Mouse (Mus musculus) liver, embryonic 14.5 days (tissue): ENCODE measurements around the gene Slc35f3. TPM values are rescaled to one million over a fixed set of nuclear protein-coding genes. Genes with fewer than 3 reads are reported as not detected.
"Not testable (repeated sequence)": the region's sequence is repeated elsewhere in the genome, so short reads cannot be mapped to it uniquely, and the experiment has no call there.

Experiments
- ATAC-seq: fragments of 200-750 bp; cut with Nextera tagmentation; 2 replicates; pipeline ENCODE4 v1.8.0; 2017; ENCODE audit warnings: moderate number of reproducible peaks, mild to moderate bottlenecking, moderate library complexity; ENCODE audit not compliant: insufficient read depth
- DNase-seq, 3 experiments: peaks; one replicate each; pipeline ENCODE4 v3.0.0-alpha.2; 2012 to 2013; ENCODE audit warnings: low read depth in 3 of 3, low spot score in 3 of 3
- H3K27ac ChIP-seq: fragments of 300-500 bp; sonication (generic); 2 replicates; pipeline ENCODE4 v1.5.1; 2014; ENCODE audit warnings: moderate library complexity, mild to moderate bottlenecking, control low read depth, inconsistent platforms
- H3K27me3 ChIP-seq: fragments of 300-500 bp; sonication (generic); 2 replicates; pipeline ENCODE4 v1.6.1; 2014; ENCODE audit warnings: mild to moderate bottlenecking, low read length, moderate library complexity; ENCODE audit not compliant: control insufficient read depth, insufficient read depth
- H3K36me3 ChIP-seq: fragments of 300-500 bp; sonication (generic); replicated peaks from 2 replicates; pipeline ENCODE4 v1.6.1; 2014; ENCODE audit warnings: low read depth; ENCODE audit not compliant: control insufficient read depth, insufficient read depth
- H3K4me1 ChIP-seq, 2 experiments: fragments of 200-500 bp in 1 of 2; fragments of 300-500 bp in 1 of 2; sonication (generic) in 1 of 2; replicated peaks; 2 replicates each; pipeline ENCODE4 v1.6.1; 2012 to 2014; ENCODE audit warnings: antibody characterized with exemption in 1 of 2, inconsistent platforms in 1 of 2, low read length in 1 of 2; ENCODE audit not compliant: control insufficient read depth in 2 of 2, insufficient read depth in 2 of 2
- H3K4me2 ChIP-seq: fragments of 300-500 bp; sonication (generic); 2 replicates; pipeline ENCODE4 v1.6.1; 2014; ENCODE audit warnings: low read depth, mild to moderate bottlenecking, control low read depth, moderate library complexity
- H3K4me3 ChIP-seq, 2 experiments: fragments of 200-500 bp in 1 of 2; fragments of 300-500 bp in 1 of 2; sonication (generic) in 1 of 2; 2 replicates each; pipeline ENCODE4 v1.5.1; 2012 to 2014; ENCODE audit warnings: low read depth in 2 of 2, low read length in 2 of 2, mild to moderate bottlenecking in 2 of 2, control low read depth in 1 of 2, inconsistent platforms in 1 of 2, moderate library complexity in 1 of 2; ENCODE audit not compliant: insufficient read depth in 1 of 2
- H3K9ac ChIP-seq: fragments of 300-500 bp; sonication (generic); replicated peaks from 2 replicates; pipeline ENCODE4 v1.6.1; 2014; ENCODE audit warnings: mild to moderate bottlenecking, control low read depth, moderate library complexity
- H3K9me3 ChIP-seq: fragments of 300-500 bp; sonication (generic); 2 replicates; pipeline ENCODE4 v1.6.1; 2016; ENCODE audit warnings: low read length, mixed read lengths; ENCODE audit not compliant: control insufficient read depth
- CTCF ChIP-seq: IDR thresholded peaks from 2 replicates; pipeline ENCODE4 v1.5.1; 2016; ENCODE audit warnings: antibody characterized with exemption, low read depth, control low read depth
- EP300 ChIP-seq: IDR thresholded peaks from 2 replicates; pipeline ENCODE4 v1.6.1; 2016; ENCODE audit warnings: antibody characterized with exemption, low read depth
- WGBS: fragments of 180-500 bp; shearing (Covaris S2); extraction: QIAGEN DNeasy Blood & Tissue Kit; methylation state at CpG from one replicate; pipeline ENCODE4 v1.1.7; 2014; ENCODE audit not compliant: insufficient replicate concordance; 5-methylcytosine and 5-hydroxymethylcytosine counted together
- polyA plus RNA-seq, 2 experiments: library from polyadenylated mRNA; depleted of rRNA in 1 of 2; stranded (reverse) in 1 of 2; unstranded in 1 of 2; fragments of >200 nt; fragmentation: Nextera tagmentation in 1 of 2; extraction: Ambion mirVana in 1 of 2; gene quantifications; 2 replicates each; pipeline versions ENCODE4 v1.2.1 to v1.2.3; 2012 to 2014

Slc35f3 gene
- polyA plus RNA-seq, 2 experiments, result not detected

DNA sequence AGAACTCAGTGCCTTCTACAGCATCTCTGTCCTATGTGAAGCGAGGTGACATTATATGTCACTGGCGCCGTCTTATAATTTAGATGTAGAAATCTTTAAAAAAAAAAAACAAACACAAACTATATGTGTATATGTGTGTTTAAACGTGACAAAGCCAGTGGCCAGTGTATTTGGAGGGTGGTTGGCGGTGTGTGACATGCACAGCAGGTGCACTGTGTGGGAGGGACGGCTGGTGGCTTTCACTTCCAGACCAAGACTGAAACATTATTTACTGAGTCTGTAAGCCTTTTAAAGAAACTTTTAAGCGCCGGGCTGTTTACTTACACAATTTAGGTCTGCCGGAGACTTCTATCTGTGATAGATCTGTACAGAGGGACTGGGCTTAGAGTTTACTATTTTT, 97.0 kb downstream of the Slc35f3 start:
- no peak for DNase-seq
- TF ChIP-seq CTCF (no peak), EP300 (no peak)
- Histone ChIP-seq H3K4me1 (no peaks in the 10 kb centered on the region), H3K4me2 (no peak overlapping the region), H3K27ac (no peak overlapping the region), H3K4me3 (no peak overlapping the region), H3K9me3 (no peaks in the 10 kb centered on the region), H3K27me3 (no peaks in the 10 kb centered on the region), H3K36me3 (no peaks in the 10 kb centered on the region), H3K9ac (no peak overlapping the region)
- no peak for ATAC-seq
- 66% methylated on average over 9 of the region's 9 CpGs for WGBS

DNA sequence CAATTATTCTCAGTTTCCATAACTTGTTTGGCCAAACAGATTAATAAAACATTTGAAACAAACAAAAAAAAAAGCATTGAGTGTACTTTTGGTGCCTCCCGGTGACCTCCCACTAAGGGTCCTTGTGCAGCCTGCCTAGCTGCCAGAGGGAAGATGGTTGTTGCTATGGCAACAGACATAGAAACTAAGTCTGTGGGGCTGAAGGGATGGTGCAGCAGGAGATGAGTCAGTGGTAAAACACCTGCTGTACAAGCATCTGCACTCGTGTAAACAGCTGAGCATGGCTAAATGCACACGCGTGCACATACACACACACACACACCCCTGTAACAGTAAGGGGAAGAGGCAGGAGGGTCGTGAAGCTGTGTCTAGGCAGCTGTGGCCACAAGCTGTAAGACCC, 97.6 kb downstream of the Slc35f3 start:
- Histone ChIP-seq H3K4me3 (no peak overlapping the region), H3K36me3 (no peaks in the 10 kb centered on the region), H3K27ac (no peak overlapping the region), H3K4me1 (no peaks in the 10 kb centered on the region), H3K9me3 (no peaks in the 10 kb centered on the region), H3K9ac (no peak overlapping the region), H3K4me2 (no peak overlapping the region), H3K27me3 (no peaks in the 10 kb centered on the region)
- no peak for DNase-seq
- TF ChIP-seq EP300 (no peak), CTCF (no peak)
- ATAC-seq, result no peak
- WGBS, result 54% methylated on average over 5 of the region's 5 CpGs

DNA sequence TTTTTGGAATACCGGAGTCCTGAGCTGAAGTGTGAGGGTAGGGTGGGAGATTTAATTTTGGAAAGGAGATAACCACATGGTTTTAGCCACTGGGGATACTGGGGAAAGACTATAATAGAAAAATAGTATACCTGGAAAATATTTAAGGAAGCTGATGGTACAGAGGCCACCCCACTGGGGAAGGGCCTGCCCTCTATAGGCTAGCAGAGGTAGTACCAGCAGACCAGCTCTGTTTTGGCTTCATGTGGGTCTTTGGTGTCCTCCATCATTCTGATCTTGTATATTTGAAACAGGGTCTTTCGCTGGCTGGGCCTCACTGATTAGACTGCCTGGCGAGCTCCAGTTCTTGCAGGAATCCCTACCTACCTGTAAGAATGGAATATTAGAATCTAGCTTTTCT, 100.0 kb downstream of the Slc35f3 start:
- no peaks in the 10 kb centered on the region for H3K4me1 ChIP-seq
- ATAC-seq (no peak), DNase-seq (no peak)
- no peak overlapping the region for H3K4me2 ChIP-seq
- H3K27ac ChIP-seq, result no peak overlapping the region
- no peaks in the 10 kb centered on the region for H3K27me3 ChIP-seq
- H3K9ac ChIP-seq, result no peak overlapping the region
- no peaks in the 10 kb centered on the region for H3K9me3 ChIP-seq
- no peak overlapping the region for H3K4me3 ChIP-seq
- peak; percentile 40 for TF ChIP-seq CTCF
- no peak for TF ChIP-seq EP300
- no peaks in the 10 kb centered on the region for H3K36me3 ChIP-seq
- 48% methylated on average over 3 of the region's 3 CpGs for whole genome bisulfite sequencing

DNA sequence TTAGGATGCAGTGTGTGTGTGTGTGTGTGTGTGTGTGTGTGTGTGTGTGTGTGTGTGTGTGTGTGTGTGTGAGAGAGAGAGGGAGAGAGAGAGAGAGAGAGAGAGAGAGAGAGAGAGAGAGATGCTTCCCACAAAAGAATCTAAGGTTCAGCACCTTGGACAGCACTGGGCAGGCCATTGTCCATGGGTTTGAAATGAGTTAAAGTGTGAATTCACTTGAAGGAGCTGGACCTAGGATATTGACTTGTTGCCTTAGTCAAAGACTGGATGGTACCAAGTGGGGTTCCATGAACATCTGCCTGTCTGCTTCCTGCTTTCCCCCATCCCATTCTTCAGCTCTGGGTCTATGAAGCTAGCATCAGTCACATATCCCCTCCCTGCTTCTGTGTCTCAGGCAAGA, 106.2 kb downstream of the Slc35f3 start:
- H3K9ac ChIP-seq, H3K27me3 ChIP-seq, H3K4me2 ChIP-seq, DNase-seq, H3K4me1 ChIP-seq, H3K27ac ChIP-seq, H3K4me3 ChIP-seq, H3K9me3 ChIP-seq, ATAC-seq, H3K36me3 ChIP-seq: not testable (repeated sequence)

DNA sequence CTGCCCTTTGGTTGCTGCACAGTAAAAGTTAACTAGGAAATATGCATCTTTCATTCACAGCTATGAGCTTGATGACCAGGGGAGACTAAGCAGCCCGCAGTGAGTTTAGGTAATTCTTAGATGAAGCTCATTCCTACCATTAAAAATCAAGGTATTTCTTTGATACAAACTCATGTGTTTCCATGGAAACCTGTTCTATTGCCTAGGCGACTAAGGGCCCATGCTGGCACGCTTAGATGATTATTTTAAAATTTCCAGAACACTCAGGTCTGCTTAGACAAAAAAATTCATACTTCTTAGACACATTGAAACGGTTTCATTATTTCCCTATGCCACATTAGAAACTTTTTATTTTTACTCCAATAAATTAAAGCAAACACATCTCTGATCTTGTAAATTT, 106.7 kb downstream of the Slc35f3 start:
- H3K4me3 ChIP-seq, result no peak overlapping the region
- WGBS, result 42% methylated on average over 4 of the region's 4 CpGs
- no peak for TF ChIP-seq EP300
- no peak for TF ChIP-seq CTCF
- H3K27ac ChIP-seq, result no peak overlapping the region
- H3K36me3 ChIP-seq, result no peaks in the 10 kb centered on the region
- ATAC-seq (no peak), DNase-seq (no peak)
- H3K27me3 ChIP-seq, result no peaks in the 10 kb centered on the region
- no peak overlapping the region for H3K9ac ChIP-seq
- H3K9me3 ChIP-seq, result no peaks in the 10 kb centered on the region
- H3K4me2 ChIP-seq, result no peak overlapping the region
- H3K4me1 ChIP-seq, result no peaks in the 10 kb centered on the region

DNA sequence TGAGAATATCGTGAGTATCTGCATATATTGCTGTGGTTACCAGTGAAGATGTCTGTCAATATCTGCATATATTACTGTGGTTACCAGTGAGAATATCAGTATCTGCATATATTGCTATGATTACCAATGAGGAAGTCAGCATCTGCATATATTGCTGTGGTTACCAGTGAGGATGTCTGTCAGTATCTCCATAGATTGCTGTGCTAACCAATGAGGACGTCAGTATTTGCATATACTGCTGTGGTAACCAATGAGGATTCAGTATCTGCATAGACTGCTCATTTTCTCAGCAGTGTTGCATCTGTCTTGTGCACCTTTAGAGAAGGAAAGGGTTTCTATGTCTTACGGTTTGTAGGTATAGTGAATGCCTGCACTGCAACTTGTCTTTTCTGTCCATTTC, 122.5 kb downstream of the Slc35f3 start:
- no peaks in the 10 kb centered on the region; the same call in 1 of the 2 replicates for H3K36me3 ChIP-seq
- no peaks in the 10 kb centered on the region for H3K9me3 ChIP-seq
- H3K4me1 ChIP-seq, result peaks cover 0 to 8% of the 10 kb centered on the region in 2 experiments; a peak in 3 of 4 replicates
- WGBS, result 66% methylated on average over 3 of the region's 3 CpGs
- no peaks in the 10 kb centered on the region for H3K27me3 ChIP-seq
- no peak for DNase-seq
- no peak for ATAC-seq
- no peak for TF ChIP-seq CTCF
- TF ChIP-seq EP300, result no peak
- H3K4me2 ChIP-seq, result peak overlapping the region; percentile 69; the same call in 1 of the 2 replicates
- no peak overlapping the region for H3K27ac ChIP-seq
- H3K9ac ChIP-seq, result no peak overlapping the region
- H3K4me3 ChIP-seq, result no peak overlapping the region
